Mouse (Mus musculus) MEL (cell line): ENCODE data around the gene Zfp512b.

Experiments used
- BHLHE40 ChIP-seq: IDR thresholded peaks from 2 replicates; pipeline ENCODE4 v1.6.1; 2012; ENCODE audit warnings: low read depth, mild to moderate bottlenecking, inconsistent platforms, low read length, improper control_type of control experiment, borderline replicate concordance
- CHD2 ChIP-seq: IDR thresholded peaks from 2 replicates; pipeline ENCODE4 v1.6.1; 2011; ENCODE audit warnings: low read length, improper control_type of control experiment
- CTCF ChIP-seq, 3 experiments: IDR thresholded peaks in 2 of 3; conservative IDR thresholded peaks in 1 of 3; 2 replicates each; pipeline ENCODE4 v1.5.1; 2011 to 2012; ENCODE audit warnings: low read length in 3 of 3, low read depth in 2 of 3, mild to moderate bottlenecking in 2 of 3, improper control_type of control experiment in 1 of 3, inconsistent platforms in 1 of 3, mixed read lengths in 1 of 3, moderate library complexity in 1 of 3; ENCODE audit not compliant: control insufficient read depth in 1 of 3, insufficient read depth in 1 of 3, poor library complexity in 1 of 3, severe bottlenecking in 1 of 3
- EP300 ChIP-seq, 2 experiments: IDR thresholded peaks; 2 replicates each; pipeline ENCODE4 v1.6.1; 2011; ENCODE audit warnings: improper control_type of control experiment in 2 of 2, low read length in 2 of 2, low read depth in 1 of 2, mild to moderate bottlenecking in 1 of 2
- GATA1 ChIP-seq: IDR thresholded peaks from 2 replicates; pipeline ENCODE4 v1.6.1; 2011; ENCODE audit warnings: low read depth, low read length, improper control_type of control experiment
- MAFK ChIP-seq: IDR thresholded peaks from 2 replicates; pipeline ENCODE4 v1.6.1; 2011; ENCODE audit warnings: low read depth, mild to moderate bottlenecking, low read length, improper control_type of control experiment, borderline replicate concordance
- MAX ChIP-seq: IDR thresholded peaks from 2 replicates; pipeline ENCODE4 v1.6.1; 2011; ENCODE audit warnings: low read length, improper control_type of control experiment
- MXI1 ChIP-seq: IDR thresholded peaks from 2 replicates; pipeline ENCODE4 v1.6.1; 2011; ENCODE audit warnings: mild to moderate bottlenecking, low read depth, low read length, improper control_type of control experiment
- MYC ChIP-seq: IDR thresholded peaks from 2 replicates; pipeline ENCODE4 v1.6.1; 2011; ENCODE audit warnings: low read depth, mild to moderate bottlenecking, low read length, improper control_type of control experiment, moderate library complexity
- POLR2A ChIP-seq, 2 experiments: IDR thresholded peaks; 2 replicates each; pipeline ENCODE4 v1.6.1; 2011 to 2012; ENCODE audit warnings: low read length in 2 of 2, mild to moderate bottlenecking in 2 of 2, control low read depth in 1 of 2, improper control_type of control experiment in 1 of 2, low read depth in 1 of 2, moderate library complexity in 1 of 2; ENCODE audit not compliant: control insufficient read depth in 1 of 2, insufficient read depth in 1 of 2, poor library complexity in 1 of 2
- TBP ChIP-seq: IDR thresholded peaks from 2 replicates; pipeline ENCODE4 v1.8.0; 2011; ENCODE audit warnings: low read depth, low read length, improper control_type of control experiment
- TCF12 ChIP-seq: IDR thresholded peaks from 2 replicates; pipeline ENCODE4 v1.6.1; 2014; ENCODE audit warnings: low read depth, mild to moderate bottlenecking, inconsistent platforms, low read length, improper control_type of control experiment, moderate library complexity
- USF2 ChIP-seq, 2 experiments: IDR thresholded peaks; 2 replicates each; pipeline ENCODE4 v1.6.1; 2011 to 2012; ENCODE audit warnings: improper control_type of control experiment in 2 of 2, low read length in 2 of 2, borderline replicate concordance in 1 of 2, inconsistent platforms in 1 of 2, low read depth in 1 of 2, mild to moderate bottlenecking in 1 of 2; ENCODE audit not compliant: insufficient read depth in 1 of 2
- ZKSCAN1 ChIP-seq: IDR thresholded peaks from 2 replicates; pipeline ENCODE4 v1.6.1; 2012; ENCODE audit warnings: low read depth, mild to moderate bottlenecking, inconsistent platforms, low read length, improper control_type of control experiment, moderate library complexity

- TF ChIP-seq CTCF (IDR thresholded peaks at IDR 0.05 in 2 of 3, conservative IDR thresholded peaks at IDR 0.05 in 1 of 3; ENCODE audit: control insufficient read depth in 1 of 3, insufficient read depth in 1 of 3, low read depth in 2 of 3, low read length in 3 of 3, poor library complexity in 1 of 3, severe bottlenecking in 1 of 3): peak; percentile 2 to 59 (median 37); a peak in 3 of 6 replicates
- TF ChIP-seq MYC: no peak
- TF ChIP-seq TCF12: no peak
- TF ChIP-seq USF2 (IDR thresholded peaks at IDR 0.05; ENCODE audit: borderline replicate concordance in 1 of 2, insufficient read depth in 1 of 2, low read depth in 1 of 2, low read length in 2 of 2): no peak
- no peak for TF ChIP-seq EP300 (IDR thresholded peaks at IDR 0.05; ENCODE audit: low read depth in 1 of 2, low read length in 2 of 2)
- TF ChIP-seq ZKSCAN1: no peak
- no peak for TF ChIP-seq TBP
- no peak for TF ChIP-seq CHD2
- no peak for TF ChIP-seq POLR2A (IDR thresholded peaks at IDR 0.05; ENCODE audit: control insufficient read depth in 1 of 2, insufficient read depth in 1 of 2, low read depth in 1 of 2, low read length in 2 of 2, poor library complexity in 1 of 2)
- TF ChIP-seq MAFK: no peak
- TF ChIP-seq MAX: no peak
- TF ChIP-seq BHLHE40: no peak
- no peak for TF ChIP-seq MXI1
- no peak for TF ChIP-seq GATA1
These were observed 4.8 kb downstream of the Zfp512b start for GRCm38 (mm10) chr2:181587796-181588195.
